Mouse (Mus musculus) heart, embryonic 14.5 days (tissue): ENCODE data around the gene Psmd5. TPM values are rescaled to one million over a fixed set of nuclear protein-coding genes. Genes with fewer than 3 reads are reported as not detected.
"Not testable (repeated sequence)": the region's sequence is repeated elsewhere in the genome, so short reads cannot be mapped to it uniquely, and the experiment has no call there.

ENCODE experiments used
- ATAC-seq: fragments of 200-750 bp; cut with Nextera tagmentation; 2 replicates; pipeline ENCODE4 v1.8.0; 2017; ENCODE audit warnings: low read depth, moderate TSS enrichment; ENCODE audit not compliant: insufficient number of reproducible peaks, insufficient read depth, low FRiP score
- H3K27ac ChIP-seq, 2 experiments: fragments of 200-500 bp in 1 of 2; fragments of 300-500 bp in 1 of 2; sonication (generic) in 1 of 2; replicated peaks in 1 of 2; 2 replicates each; pipeline ENCODE4 v1.5.1; 2012 to 2014; ENCODE audit warnings: low read depth in 2 of 2, low read length in 2 of 2, control low read depth in 1 of 2, mild to moderate bottlenecking in 1 of 2, mixed read lengths in 1 of 2; ENCODE audit not compliant: control insufficient read depth in 1 of 2, insufficient read depth in 1 of 2
- H3K27me3 ChIP-seq: fragments of 300-500 bp; sonication (generic); 2 replicates; pipeline ENCODE4 v1.6.1; 2014; ENCODE audit warnings: mild to moderate bottlenecking, low read length, control low read depth; ENCODE audit not compliant: control insufficient read depth, insufficient read depth
- H3K36me3 ChIP-seq: fragments of 300-500 bp; sonication (generic); 2 replicates; pipeline ENCODE4 v1.6.1; 2014; ENCODE audit warnings: mild to moderate bottlenecking, control low read depth, low read length, mixed read lengths; ENCODE audit not compliant: control insufficient read depth, insufficient read depth
- H3K4me1 ChIP-seq, 2 experiments: fragments of 200-500 bp in 1 of 2; fragments of 300-500 bp in 1 of 2; sonication (generic) in 1 of 2; 2 replicates each; pipeline ENCODE4 v1.6.1; 2012 to 2014; ENCODE audit warnings: low read length in 2 of 2, control low read depth in 1 of 2, mixed read lengths in 1 of 2; ENCODE audit not compliant: control insufficient read depth in 2 of 2, insufficient read depth in 2 of 2
- H3K4me2 ChIP-seq: fragments of 300-500 bp; sonication (generic); 2 replicates; pipeline ENCODE4 v1.6.1; 2014; ENCODE audit warnings: mild to moderate bottlenecking, low read length
- H3K4me3 ChIP-seq, 2 experiments: fragments of 200-500 bp in 1 of 2; fragments of 300-500 bp in 1 of 2; sonication (generic) in 1 of 2; 2 replicates each; pipeline ENCODE4 v1.5.1; 2012 to 2014; ENCODE audit warnings: low read length in 2 of 2, mild to moderate bottlenecking in 2 of 2, control low read depth in 1 of 2, low read depth in 1 of 2, moderate library complexity in 1 of 2; ENCODE audit not compliant: control insufficient read depth in 1 of 2, insufficient read depth in 1 of 2
- H3K9ac ChIP-seq: fragments of 300-500 bp; sonication (generic); 2 replicates; pipeline ENCODE4 v1.6.1; 2014; ENCODE audit warnings: mild to moderate bottlenecking, low read length
- H3K9me3 ChIP-seq: fragments of 300-500 bp; sonication (generic); 2 replicates; pipeline ENCODE4 v1.6.1; 2016; ENCODE audit warnings: low read length, control low read depth; ENCODE audit not compliant: control insufficient read depth
- WGBS: fragments of 180-500 bp; shearing (Covaris S2); extraction: QIAGEN DNeasy Blood & Tissue Kit; methylation state at CpG from one replicate; pipeline ENCODE4 v1.1.7; 2014; 5-methylcytosine and 5-hydroxymethylcytosine counted together
- polyA plus RNA-seq: library from polyadenylated mRNA; unstranded; fragments of >200 nt; fragmentation: Nextera tagmentation; extraction: Ambion mirVana; gene quantifications from 2 replicates; pipeline ENCODE4 v1.2.1, GENCODE M21; 2014

Psmd5 gene
- polyA plus RNA-seq, 1 experiment from 2014 or later, result 59.2 TPM

DNA sequence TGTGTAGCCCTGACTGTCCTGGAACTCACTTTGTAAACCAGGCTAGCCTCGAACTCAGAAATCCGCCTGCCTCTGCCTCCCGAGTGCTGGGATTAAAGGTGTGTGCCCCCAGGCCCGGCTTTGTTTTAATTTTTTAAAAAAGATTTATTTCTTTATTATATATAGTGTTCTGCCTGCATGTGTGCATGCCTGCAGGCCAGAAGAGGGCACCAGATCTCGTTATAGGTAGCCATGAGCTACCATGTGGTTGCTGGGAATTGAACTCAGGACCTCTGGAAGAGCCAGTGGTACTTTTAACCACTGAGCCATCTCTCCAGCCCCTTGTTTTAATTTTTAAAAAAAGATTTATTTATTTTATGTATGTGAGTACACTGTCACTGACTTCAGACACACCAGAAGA lies 34.6 kb downstream of the Psmd5 start:
- 73% methylated on average over 5 of the region's 5 CpGs for WGBS
- ATAC-seq, result not testable (repeated sequence)

DNA sequence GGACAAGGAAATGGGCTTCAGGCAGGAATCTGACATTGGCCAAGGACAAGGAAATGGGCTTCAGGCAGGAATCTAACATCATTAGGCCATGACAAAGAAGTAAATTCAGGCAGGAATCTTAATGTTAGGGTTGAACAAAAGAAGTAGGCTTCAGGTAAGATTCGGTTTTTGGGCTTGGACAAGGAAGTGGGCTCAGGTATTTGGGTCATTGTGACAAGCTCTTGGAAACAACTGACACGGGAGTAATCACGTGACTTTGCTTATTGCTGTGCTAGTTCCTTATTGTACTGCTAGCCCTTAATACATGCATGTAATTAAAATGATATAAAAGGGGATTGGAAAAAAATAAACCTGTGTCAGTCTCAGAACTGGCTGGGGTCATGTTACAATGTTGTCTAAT lies 39.1 kb downstream of the Psmd5 start:
- Histone ChIP-seq H3K27ac (no peak overlapping the region), H3K27me3 (no peaks in the 10 kb centered on the region; the same call in 1 of the 2 replicates), H3K4me3 (no peak overlapping the region), H3K4me1 (no peaks in the 10 kb centered on the region), H3K4me2 (no peak overlapping the region), H3K9ac (no peak overlapping the region), H3K36me3 (no peaks in the 10 kb centered on the region), H3K9me3 (no peaks in the 10 kb centered on the region)
- no peak for ATAC-seq
- 72% methylated on average over 3 of the region's 3 CpGs for WGBS

More for the DNA sequence above, 34.6 kb downstream of the Psmd5 start:
- not testable (repeated sequence) for H3K4me3 ChIP-seq, H3K36me3 ChIP-seq, H3K27ac ChIP-seq, H3K9me3 ChIP-seq, H3K27me3 ChIP-seq, H3K4me1 ChIP-seq, H3K9ac ChIP-seq, H3K4me2 ChIP-seq

DNA sequence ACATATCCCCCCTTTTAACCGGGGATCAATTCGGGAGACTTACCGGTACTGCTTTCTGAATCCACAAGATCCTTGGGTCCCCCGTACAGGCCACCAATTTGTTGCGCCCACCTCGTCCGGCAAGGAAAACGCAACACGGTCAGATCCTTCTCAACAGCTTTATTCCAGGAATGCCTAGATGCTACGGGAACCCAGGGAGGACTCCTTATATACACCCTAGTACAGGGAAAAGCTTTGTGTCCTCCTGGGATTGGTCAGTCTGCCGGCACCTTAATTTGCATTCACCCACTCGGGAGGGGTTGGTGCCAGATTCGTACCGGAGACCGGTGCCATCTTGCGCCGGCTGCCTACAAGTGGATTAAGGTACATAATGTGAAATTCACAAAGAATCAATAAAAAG lies 41.1 kb downstream of the Psmd5 start:
- WGBS, result 86% methylated on average over 17 of the region's 17 CpGs
- no peak overlapping the region for H3K27ac ChIP-seq
- no peak overlapping the region for H3K4me2 ChIP-seq
- no peaks in the 10 kb centered on the region; the same call in 1 of the 2 replicates for H3K27me3 ChIP-seq
- no peak overlapping the region for H3K4me3 ChIP-seq
- no peaks in the 10 kb centered on the region for H3K4me1 ChIP-seq
- H3K9ac ChIP-seq, result no peak overlapping the region
- H3K9me3 ChIP-seq, result 0 out of 2 replicates have a peak, but pooled peaks cover 4% of the 10 kb centered on the region
- ATAC-seq, result no peak
- H3K36me3 ChIP-seq, result no peaks in the 10 kb centered on the region

DNA sequence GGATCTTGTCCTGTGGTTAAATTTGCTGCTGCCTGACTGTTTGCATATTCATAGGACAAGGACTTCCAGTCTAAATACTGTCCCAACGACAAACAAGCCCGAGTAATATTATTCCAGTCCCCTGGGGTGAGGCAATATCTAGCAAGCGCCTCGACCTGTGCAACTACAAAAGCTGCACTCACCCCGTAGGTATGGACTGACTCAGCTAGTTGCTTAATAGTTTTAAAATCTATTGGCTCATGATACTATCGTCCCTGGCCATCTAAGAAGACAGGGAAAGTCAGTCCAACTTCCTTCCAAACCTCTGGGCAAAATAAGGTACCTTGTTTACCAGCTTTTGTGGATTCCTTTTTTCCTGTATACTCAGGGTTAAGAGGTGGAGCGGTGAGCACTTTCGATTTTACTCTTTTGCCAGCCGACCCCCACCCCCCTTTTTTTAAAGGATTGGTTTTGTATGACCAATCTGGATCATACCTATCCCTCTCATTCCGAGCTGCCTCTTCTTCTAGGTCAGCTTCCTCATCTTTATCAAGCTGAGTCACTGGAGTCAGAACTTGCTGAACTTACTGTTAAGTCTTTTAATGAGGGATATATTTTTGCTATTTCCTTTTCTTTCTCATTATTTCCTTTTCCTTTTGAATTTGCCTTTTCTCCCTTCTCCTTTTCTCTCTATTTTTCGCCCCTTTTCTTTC lies 41.9 kb downstream of the Psmd5 start, which contains the start of gene Gm34653:
TSS of gene Gm34653 (plus strand) at position 242 of the 692 bp plus-strand sequence.
- H3K4me1 ChIP-seq, H3K27ac ChIP-seq, H3K36me3 ChIP-seq, H3K4me2 ChIP-seq, H3K9ac ChIP-seq, H3K9me3 ChIP-seq, H3K4me3 ChIP-seq, H3K27me3 ChIP-seq, ATAC-seq: not testable (repeated sequence)
- 68% methylated on average over 11 of the region's 11 CpGs for WGBS

DNA sequence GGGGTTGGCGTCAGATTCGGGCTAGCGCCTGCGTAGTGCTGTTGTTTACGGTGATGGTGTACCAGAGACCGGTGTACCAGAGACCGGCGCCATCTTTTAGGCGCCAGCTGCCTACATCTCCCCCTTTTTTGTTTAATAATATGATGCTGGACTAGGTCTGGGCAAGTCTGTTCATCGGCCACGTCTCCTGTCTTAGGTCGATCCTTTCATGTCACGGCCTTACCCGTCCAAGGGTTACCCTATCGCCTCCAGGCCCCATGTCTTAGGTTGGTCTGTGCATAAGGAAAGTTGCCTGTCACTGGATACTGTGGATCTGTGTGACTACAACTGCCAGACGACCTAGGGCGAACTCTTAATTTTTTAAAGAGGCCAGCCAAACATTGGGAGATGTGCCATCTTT lies 44.7 kb downstream of the Psmd5 start:
- peaks cover 5 to 12% of the 10 kb centered on the region in 2 experiments for H3K4me1 ChIP-seq
- H3K27ac ChIP-seq, H3K4me2 ChIP-seq, H3K9me3 ChIP-seq, H3K36me3 ChIP-seq, H3K4me3 ChIP-seq, H3K9ac ChIP-seq, H3K27me3 ChIP-seq, ATAC-seq: not testable (repeated sequence)
- 91% methylated on average over 16 of the region's 17 CpGs for WGBS

DNA sequence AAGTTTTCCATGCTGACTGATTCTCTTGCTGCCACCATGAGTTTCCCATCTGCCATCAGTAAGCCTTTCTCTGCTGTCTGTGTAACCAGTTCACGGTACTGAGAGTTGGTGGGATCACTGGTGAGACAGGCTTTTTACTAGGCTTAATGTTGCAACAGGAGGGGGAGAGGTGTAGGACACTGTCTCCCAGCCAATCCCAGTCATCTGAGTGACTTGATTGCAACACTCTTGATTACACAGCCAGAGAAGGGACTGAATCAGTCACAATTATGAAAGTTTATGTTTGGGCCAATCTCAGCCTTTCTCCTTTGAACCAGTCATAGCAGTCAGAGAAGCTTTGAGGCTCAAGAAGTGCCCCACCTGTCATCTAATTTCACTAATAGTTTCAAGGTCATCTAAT lies 46.7 kb downstream of the Psmd5 start:
- no peak overlapping the region for H3K4me2 ChIP-seq
- H3K27me3 ChIP-seq, result no peaks in the 10 kb centered on the region
- no peak for ATAC-seq
- 0 out of 2 replicates have a peak, but pooled peaks cover 4% of the 10 kb centered on the region for H3K9me3 ChIP-seq
- 70% methylated on average over 1 of the region's 1 CpGs for WGBS
- no peak overlapping the region for H3K9ac ChIP-seq
- no peaks in the 10 kb centered on the region for H3K36me3 ChIP-seq
- no peak overlapping the region for H3K27ac ChIP-seq
- no peak overlapping the region for H3K4me3 ChIP-seq
- H3K4me1 ChIP-seq, result peaks cover 5 to 19% of the 10 kb centered on the region in 2 experiments

DNA sequence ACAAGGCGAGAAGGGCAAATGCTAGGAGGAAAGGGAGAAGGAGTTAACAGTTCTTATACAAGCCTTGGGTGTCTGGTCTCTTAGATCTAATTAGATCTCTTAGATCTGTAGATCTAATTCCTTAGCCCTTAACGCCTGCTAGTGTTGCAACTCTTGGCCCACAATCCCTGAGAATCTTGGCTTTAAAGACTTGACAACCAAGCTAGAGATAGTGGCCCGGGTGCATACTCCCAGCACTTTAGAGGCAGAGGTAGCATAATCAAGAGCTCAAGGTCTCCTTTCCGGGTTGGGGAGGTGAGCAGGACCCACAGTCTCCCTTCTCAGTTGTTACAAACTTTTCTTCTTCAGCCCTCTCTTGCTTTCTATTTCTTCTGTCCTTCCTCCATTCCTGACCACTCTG lies 47.2 kb downstream of the Psmd5 start:
- WGBS, result 86% methylated on average over 4 of the region's 4 CpGs
- Histone ChIP-seq H3K4me2 (no peak overlapping the region), H3K4me3 (no peak overlapping the region), H3K27me3 (no peaks in the 10 kb centered on the region), H3K4me1 (peaks cover 5 to 19% of the 10 kb centered on the region in 2 experiments), H3K9ac (no peak overlapping the region), H3K27ac (no peak overlapping the region), H3K36me3 (peaks cover 1% of the 10 kb centered on the region; the same call in 1 of the 2 replicates), H3K9me3 (0 out of 2 replicates have a peak, but pooled peaks cover 4% of the 10 kb centered on the region)
- ATAC-seq, result no peak
